ENCODE assay signal across 7 mouse cellular contexts in the genomic region with DNA sequence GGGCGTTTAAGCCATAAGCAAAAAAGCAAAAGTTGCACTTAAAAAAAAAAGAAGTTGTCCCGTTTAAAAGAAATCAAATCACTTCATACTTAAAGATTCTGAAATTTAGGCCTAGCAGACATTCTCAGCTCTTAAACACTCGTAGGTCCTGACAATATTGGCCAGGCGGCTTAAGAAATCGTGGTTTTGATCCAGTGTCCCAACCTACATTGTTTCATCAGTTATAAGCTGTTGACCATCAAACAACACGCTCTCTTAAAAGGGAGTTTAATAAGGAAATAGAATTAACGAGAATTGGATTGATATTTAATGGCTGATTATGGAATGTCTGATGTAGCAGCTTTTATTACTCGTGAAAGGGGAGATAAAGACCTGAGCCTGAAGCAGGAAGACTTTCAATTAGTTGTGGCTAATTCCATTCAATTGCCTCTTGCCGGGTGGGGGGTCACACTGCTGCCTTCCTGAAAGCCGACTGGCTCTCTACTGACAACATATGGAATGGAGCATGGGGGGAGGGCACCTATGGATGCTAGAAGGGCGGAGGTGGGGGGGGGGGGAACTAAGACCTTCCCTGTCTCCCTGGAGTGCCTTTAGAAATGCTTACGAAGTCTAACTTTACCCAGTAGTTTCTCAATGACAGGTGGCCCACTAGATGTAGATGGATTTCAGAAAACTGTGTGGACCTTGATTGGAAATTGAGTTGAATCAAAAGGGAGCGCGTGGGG. TPM values are rescaled to one million over a fixed set of nuclear protein-coding genes. Genes with fewer than 3 reads are reported as not detected.
DNase-seq lines count a peak whose midpoint lies in the region; ATAC-seq and TF ChIP-seq lines count a peak whose summit lies in the region.

No protein-coding gene starts in this region.

- H3K4me3 ChIP-seq in lung, embryonic 14.5 days (ENCODE audit: low read depth, low read length) = peak overlapping the region; percentile 87
- peak overlapping the region; percentile 74 for H3K4me3 ChIP-seq in forebrain, embryonic 14.5 days (ENCODE audit: low read depth, low read length)
- H3K4me3 ChIP-seq in liver, embryonic 13.5 days (replicated peaks) = peak overlapping the region; percentile 61; the same call in 1 of the 2 replicates
- H3K4me3 ChIP-seq in stomach, postnatal 0 days (ENCODE audit: low read depth, low read length) = peak overlapping the region; percentile 95

- peak overlapping the region; percentile 94 for H3K9ac ChIP-seq in lung, embryonic 14.5 days
- peak overlapping the region; percentile 68; the same call in 1 of the 2 replicates for H3K9ac ChIP-seq in forebrain, embryonic 14.5 days (ENCODE audit: low read length)
- H3K9ac ChIP-seq in liver, embryonic 13.5 days = no peak overlapping the region
- peak overlapping the region; percentile 98 for H3K9ac ChIP-seq in stomach, postnatal 0 days (ENCODE audit: low read length)

- ATAC-seq in lung, embryonic 14.5 days (ENCODE audit: insufficient read depth) = no peak
- ATAC-seq in forebrain, embryonic 14.5 days = no peak
- no peak for ATAC-seq in liver, embryonic 13.5 days (ENCODE audit: low read depth)
- ATAC-seq in stomach, postnatal 0 days (ENCODE audit: low FRiP score, low TSS enrichment) = no peak

- H3K27ac ChIP-seq in lung, embryonic 14.5 days (ENCODE audit: low read depth) = peak overlapping the region; percentile 92; the same call in 1 of the 2 replicates
- H3K27ac ChIP-seq in forebrain, embryonic 14.5 days (ENCODE audit: low read depth, low read length) = no peak overlapping the region
- no peak overlapping the region for H3K27ac ChIP-seq in liver, embryonic 13.5 days
- H3K27ac ChIP-seq in stomach, postnatal 0 days (replicated peaks) = peak overlapping the region; percentile 97

- peaks cover 5% of the 10 kb centered on the region; the same call in 1 of the 2 replicates for H3K4me1 ChIP-seq in lung, embryonic 14.5 days (ENCODE audit: insufficient read depth)
- H3K4me1 ChIP-seq in forebrain, embryonic 14.5 days (ENCODE audit: control insufficient read depth, insufficient read depth, low read length) = peaks cover 8% of the 10 kb centered on the region
- peaks cover 7% of the 10 kb centered on the region; the same call in 1 of the 2 replicates for H3K4me1 ChIP-seq in liver, embryonic 13.5 days (replicated peaks)
- H3K4me1 ChIP-seq in stomach, postnatal 0 days (replicated peaks; ENCODE audit: control insufficient read depth, insufficient read depth) = no peaks in the 10 kb centered on the region

- TF ChIP-seq CTCF in lung, embryonic 14.5 days (IDR thresholded peaks at IDR 0.05; ENCODE audit: low read depth) = no peak
- no peak for TF ChIP-seq CTCF in stomach, postnatal 0 days (IDR thresholded peaks at IDR 0.05; ENCODE audit: low read depth)

- 5% methylated on average over 14 of the region's 14 CpGs for WGBS in lung, embryonic 14.5 days
- 7% methylated on average over 14 of the region's 14 CpGs for WGBS in forebrain, embryonic 14.5 days
- WGBS in liver, embryonic 13.5 days (ENCODE audit: insufficient replicate concordance) = 18% methylated on average over 14 of the region's 14 CpGs
- WGBS in stomach, postnatal 0 days = 10% methylated on average over 14 of the region's 14 CpGs

- peaks cover 4% of the 10 kb centered on the region; the same call in 1 of the 2 replicates for H3K36me3 ChIP-seq in lung, embryonic 14.5 days (ENCODE audit: insufficient read depth)
- no peaks in the 10 kb centered on the region for H3K36me3 ChIP-seq in forebrain, embryonic 14.5 days (ENCODE audit: control insufficient read depth, insufficient read depth, low read length)
- H3K36me3 ChIP-seq in liver, embryonic 13.5 days = no peaks in the 10 kb centered on the region
- no peaks in the 10 kb centered on the region for H3K36me3 ChIP-seq in stomach, postnatal 0 days (ENCODE audit: control insufficient read depth, insufficient read depth, low read length)

- H3K9me3 ChIP-seq in lung, embryonic 14.5 days (ENCODE audit: low read depth, low read length) = no peaks in the 10 kb centered on the region
- no peaks in the 10 kb centered on the region for H3K9me3 ChIP-seq in forebrain, embryonic 14.5 days (replicated peaks; ENCODE audit: control insufficient read depth, low read length)
- H3K9me3 ChIP-seq in liver, embryonic 13.5 days (replicated peaks) = no peaks in the 10 kb centered on the region
- no peaks in the 10 kb centered on the region for H3K9me3 ChIP-seq in stomach, postnatal 0 days (ENCODE audit: control insufficient read depth, low read length)

- peak; percentile 51 for DNase-seq in lung, embryonic 14.5 days
- no peak for DNase-seq in lung, adult 18-20 months
- peak; percentile 17 for DNase-seq in forebrain, embryonic 14.5 days (ENCODE audit: low spot score)
- DNase-seq in liver, embryonic 13.5 days = no peak
- no peak for DNase-seq in stomach, postnatal 0 days (ENCODE audit: low spot score)
- no peak for DNase-seq in right cerebral cortex, postnatal 25 days
- no peak for DNase-seq in left cerebral cortex, postnatal 10 days (ENCODE audit: extremely low spot score in 1 of 2, low spot score in 2 of 2)

- peak overlapping the region; percentile 73 for H3K4me2 ChIP-seq in lung, embryonic 14.5 days
- H3K4me2 ChIP-seq in forebrain, embryonic 14.5 days (ENCODE audit: low read length) = peak overlapping the region; percentile 100
- peak overlapping the region; percentile 73 for H3K4me2 ChIP-seq in liver, embryonic 13.5 days
- peak overlapping the region; percentile 77 for H3K4me2 ChIP-seq in stomach, postnatal 0 days (replicated peaks; ENCODE audit: low read depth)

- intact Hi-C loops in left cerebral cortex, postnatal 10 days (cut with DNase I) = no loop called here

- no peak for TF ChIP-seq EP300 in stomach, postnatal 0 days (optimal IDR thresholded peaks at IDR 0.05)

- H3K27me3 ChIP-seq in lung, embryonic 14.5 days (ENCODE audit: insufficient read depth, low read length) = no peaks in the 10 kb centered on the region
- peaks cover 16% of the 10 kb centered on the region for H3K27me3 ChIP-seq in forebrain, embryonic 14.5 days (replicated peaks; ENCODE audit: control insufficient read depth, insufficient read depth, low read length)
- H3K27me3 ChIP-seq in liver, embryonic 13.5 days = peaks cover 34% of the 10 kb centered on the region
- H3K27me3 ChIP-seq in stomach, postnatal 0 days (ENCODE audit: control insufficient read depth, insufficient read depth, low read length) = no peaks in the 10 kb centered on the region

RNA-seq across cellular contexts. Expression of a gene that starts 1.6 kb away (rescaled TPM):
- 12.0 and 12.1 TPM in 2 replicates for polyA plus RNA-seq in lung, embryonic 14.5 days (2014; fragmentation: Nextera tagmentation; extraction: Ambion mirVana)
- 2.1 and 2.5 TPM in 2 replicates for polyA plus RNA-seq in forebrain, embryonic 14.5 days (2014; fragmentation: Nextera tagmentation; extraction: Ambion mirVana)
- 0.80 and 1.0 TPM in 2 replicates for polyA plus RNA-seq in liver, embryonic 13.5 days (2015; fragmentation: Nextera tagmentation; extraction: Ambion mirVana)
- polyA plus RNA-seq in stomach, postnatal 0 days (2015; fragmentation: Nextera tagmentation; extraction: Ambion mirVana) = 11.3 and 11.6 TPM in 2 replicates
- total RNA-seq in left cerebral cortex, postnatal 10 days (2021) = 1 to 10 TPM; 3.3 to 3.4 TPM

Comparison
In these comparisons a context has a peak if more than half of its experiments do, and no peak if none do; other contexts are left out.
1. DNase-seq: peak in lung, embryonic 14.5 days (single experiment) and forebrain, embryonic 14.5 days (single experiment); none in lung, adult 18-20 months (0 of 2), liver, embryonic 13.5 days (single experiment), stomach, postnatal 0 days (single experiment), right cerebral cortex, postnatal 25 days (single experiment) and left cerebral cortex, postnatal 10 days (0 of 2).
2. H3K27ac ChIP-seq: peak in lung, embryonic 14.5 days (single experiment) and stomach, postnatal 0 days (single experiment); none in forebrain, embryonic 14.5 days (single experiment) and liver, embryonic 13.5 days (single experiment).
3. Peak in every context shown above with its lines, with median percentiles within 50 percentile points of each other: H3K4me2 ChIP-seq and H3K4me3 ChIP-seq.